Mouse (Mus musculus) MEL (cell line): Measurements from ENCODE around the gene Nrip2. TPM values are rescaled to one million over a fixed set of nuclear protein-coding genes. Genes with fewer than 3 reads are reported as not detected.

Experiments used
- DNase-seq: peaks from one replicate; pipeline ENCODE4 v3.0.0; 2011; ENCODE audit warnings: low read depth, low spot score
- H3K27ac ChIP-seq: 2 replicates; pipeline ENCODE4 v1.5.1; 2012; ENCODE audit warnings: low read depth, mild to moderate bottlenecking, control low read depth, low read length, moderate library complexity; ENCODE audit not compliant: control insufficient read depth
- H3K27me3 ChIP-seq, 2 experiments: fragments of 150-350 bp in 1 of 2; sonication (generic) in 1 of 2; 2 replicates each; pipeline ENCODE4 v1.6.1; 2012; ENCODE audit warnings: low read length in 2 of 2, mild to moderate bottlenecking in 2 of 2, improper control_type of control experiment in 1 of 2, moderate library complexity in 1 of 2; ENCODE audit not compliant: insufficient read depth in 2 of 2, control insufficient read depth in 1 of 2
- H3K36me3 ChIP-seq, 2 experiments: 2 replicates each; pipeline ENCODE4 v1.6.1; 2012 to 2014; ENCODE audit warnings: low read length in 2 of 2, improper control_type of control experiment in 1 of 2, inconsistent platforms in 1 of 2, mild to moderate bottlenecking in 1 of 2; ENCODE audit not compliant: insufficient read depth in 2 of 2, control insufficient read depth in 1 of 2
- H3K4me1 ChIP-seq, 2 experiments: fragments of 150-350 bp in 1 of 2; sonication (generic) in 1 of 2; 2 replicates each; pipeline ENCODE4 v1.6.1; 2012; ENCODE audit warnings: low read length in 2 of 2, improper control_type of control experiment in 1 of 2, mild to moderate bottlenecking in 1 of 2; ENCODE audit not compliant: insufficient read depth in 2 of 2, control insufficient read depth in 1 of 2
- H3K4me3 ChIP-seq, 2 experiments: fragments of 150-350 bp in 1 of 2; sonication (generic) in 1 of 2; 2 replicates each; pipeline ENCODE4 v1.5.1; 2012; ENCODE audit warnings: low read depth in 2 of 2, low read length in 2 of 2, mild to moderate bottlenecking in 2 of 2, moderate library complexity in 2 of 2, control low read depth in 1 of 2, improper control_type of control experiment in 1 of 2; ENCODE audit not compliant: control insufficient read depth in 1 of 2, insufficient read depth in 1 of 2
- H3K79me2 ChIP-seq: 2 replicates; pipeline ENCODE4 v1.6.1; 2012; ENCODE audit warnings: mild to moderate bottlenecking, low read length, moderate library complexity; ENCODE audit not compliant: control insufficient read depth, poor library complexity, insufficient read depth
- H3K9ac ChIP-seq: 2 replicates; pipeline ENCODE4 v1.6.1; 2012; ENCODE audit warnings: low read depth, mild to moderate bottlenecking, control low read depth, low read length, moderate library complexity; ENCODE audit not compliant: control insufficient read depth, poor library complexity, severe bottlenecking
- H3K9me3 ChIP-seq: fragments of 150-350 bp; sonication (generic); replicated peaks from 2 replicates; pipeline ENCODE4 v1.6.1; 2012; ENCODE audit warnings: mild to moderate bottlenecking, low read length, improper control_type of control experiment, moderate library complexity; ENCODE audit not compliant: insufficient read depth
- BHLHE40 ChIP-seq: IDR thresholded peaks from 2 replicates; pipeline ENCODE4 v1.6.1; 2012; ENCODE audit warnings: low read depth, mild to moderate bottlenecking, inconsistent platforms, low read length, improper control_type of control experiment, borderline replicate concordance
- CHD1 ChIP-seq: IDR thresholded peaks from 2 replicates; pipeline ENCODE4 v1.6.1; 2012; ENCODE audit warnings: low read depth, mild to moderate bottlenecking, inconsistent platforms, low read length, improper control_type of control experiment
- CHD2 ChIP-seq: IDR thresholded peaks from 2 replicates; pipeline ENCODE4 v1.6.1; 2011; ENCODE audit warnings: low read length, improper control_type of control experiment
- CTCF ChIP-seq, 3 experiments: IDR thresholded peaks in 2 of 3; conservative IDR thresholded peaks in 1 of 3; 2 replicates each; pipeline ENCODE4 v1.5.1; 2011 to 2012; ENCODE audit warnings: low read length in 3 of 3, low read depth in 2 of 3, mild to moderate bottlenecking in 2 of 3, improper control_type of control experiment in 1 of 3, inconsistent platforms in 1 of 3, mixed read lengths in 1 of 3, moderate library complexity in 1 of 3; ENCODE audit not compliant: control insufficient read depth in 1 of 3, insufficient read depth in 1 of 3, poor library complexity in 1 of 3, severe bottlenecking in 1 of 3
- E2F4 ChIP-seq: IDR thresholded peaks from 2 replicates; pipeline ENCODE4 v1.6.1; 2011; ENCODE audit warnings: low read depth, low read length, improper control_type of control experiment, borderline replicate concordance
- ELF1 ChIP-seq: IDR thresholded peaks from 2 replicates; pipeline ENCODE4 v1.6.1; 2014; ENCODE audit warnings: low read depth, mild to moderate bottlenecking, inconsistent platforms, low read length, improper control_type of control experiment, moderate library complexity
- EP300 ChIP-seq, 2 experiments: IDR thresholded peaks; 2 replicates each; pipeline ENCODE4 v1.6.1; 2011; ENCODE audit warnings: improper control_type of control experiment in 2 of 2, low read length in 2 of 2, low read depth in 1 of 2, mild to moderate bottlenecking in 1 of 2
- ETS1 ChIP-seq: IDR thresholded peaks from 2 replicates; pipeline ENCODE4 v1.6.1; 2012; ENCODE audit warnings: low read depth, mild to moderate bottlenecking, inconsistent platforms, low read length, improper control_type of control experiment, moderate library complexity
- GABPA ChIP-seq: IDR thresholded peaks from 2 replicates; pipeline ENCODE4 v1.6.1; 2012; ENCODE audit warnings: low read depth, mild to moderate bottlenecking, inconsistent platforms, low read length, improper control_type of control experiment, moderate library complexity
- GATA1 ChIP-seq: IDR thresholded peaks from 2 replicates; pipeline ENCODE4 v1.6.1; 2011; ENCODE audit warnings: low read depth, low read length, improper control_type of control experiment
- HCFC1 ChIP-seq: IDR thresholded peaks from 2 replicates; pipeline ENCODE4 v1.6.1; 2012; ENCODE audit warnings: low read depth, mild to moderate bottlenecking, inconsistent platforms, low read length, improper control_type of control experiment, moderate library complexity
- JUND ChIP-seq: IDR thresholded peaks from 2 replicates; pipeline ENCODE4 v1.6.1; 2011; ENCODE audit warnings: low read depth, mild to moderate bottlenecking, improper control_type of control experiment, low read length
- KAT2A ChIP-seq: conservative IDR thresholded peaks from 2 replicates; pipeline ENCODE4 v1.6.1; 2012; ENCODE audit warnings: low read depth, low read length, improper control_type of control experiment, inconsistent platforms
- MAFK ChIP-seq: IDR thresholded peaks from 2 replicates; pipeline ENCODE4 v1.6.1; 2011; ENCODE audit warnings: low read depth, mild to moderate bottlenecking, low read length, improper control_type of control experiment, borderline replicate concordance
- MAX ChIP-seq: IDR thresholded peaks from 2 replicates; pipeline ENCODE4 v1.6.1; 2011; ENCODE audit warnings: low read length, improper control_type of control experiment
- MAZ ChIP-seq: IDR thresholded peaks from 2 replicates; pipeline ENCODE4 v1.6.1; 2012; ENCODE audit warnings: low read depth, mild to moderate bottlenecking, inconsistent platforms, low read length, improper control_type of control experiment
- MEF2A ChIP-seq: IDR thresholded peaks from 2 replicates; pipeline ENCODE4 v1.6.1; 2014; ENCODE audit warnings: low read depth, mild to moderate bottlenecking, inconsistent platforms, low read length, improper control_type of control experiment; ENCODE audit not compliant: poor library complexity, insufficient replicate concordance, severe bottlenecking; ENCODE audit errors: extremely low read depth
- MXI1 ChIP-seq: IDR thresholded peaks from 2 replicates; pipeline ENCODE4 v1.6.1; 2011; ENCODE audit warnings: mild to moderate bottlenecking, low read depth, low read length, improper control_type of control experiment
- MYB ChIP-seq: IDR thresholded peaks from 2 replicates; pipeline ENCODE4 v1.6.1; 2011; ENCODE audit warnings: mild to moderate bottlenecking, low read depth, low read length, improper control_type of control experiment
- MYC ChIP-seq: IDR thresholded peaks from 2 replicates; pipeline ENCODE4 v1.6.1; 2011; ENCODE audit warnings: low read depth, mild to moderate bottlenecking, low read length, improper control_type of control experiment, moderate library complexity
- NELFE ChIP-seq: IDR thresholded peaks from 2 replicates; pipeline ENCODE4 v1.6.1; 2011; ENCODE audit warnings: low read depth, low read length, improper control_type of control experiment
- NRF1 ChIP-seq: IDR thresholded peaks from 2 replicates; pipeline ENCODE4 v1.6.1; 2014; ENCODE audit warnings: low read depth, mild to moderate bottlenecking, inconsistent platforms, low read length, improper control_type of control experiment, moderate library complexity; ENCODE audit not compliant: poor library complexity, insufficient read depth, severe bottlenecking
- POLR2A ChIP-seq, 2 experiments: IDR thresholded peaks; 2 replicates each; pipeline ENCODE4 v1.6.1; 2011 to 2012; ENCODE audit warnings: low read length in 2 of 2, mild to moderate bottlenecking in 2 of 2, control low read depth in 1 of 2, improper control_type of control experiment in 1 of 2, low read depth in 1 of 2, moderate library complexity in 1 of 2; ENCODE audit not compliant: control insufficient read depth in 1 of 2, insufficient read depth in 1 of 2, poor library complexity in 1 of 2
- POLR2AphosphoS2 ChIP-seq: IDR thresholded peaks from 2 replicates; pipeline ENCODE4 v1.6.1; 2011; ENCODE audit warnings: low read length, improper control_type of control experiment
- RAD21 ChIP-seq: IDR thresholded peaks from 2 replicates; pipeline ENCODE4 v1.6.1; 2011; ENCODE audit warnings: mild to moderate bottlenecking, low read depth, low read length, improper control_type of control experiment
- RCOR1 ChIP-seq: IDR thresholded peaks from 2 replicates; pipeline ENCODE4 v1.6.1; 2012; ENCODE audit warnings: low read depth, mild to moderate bottlenecking, inconsistent platforms, low read length, improper control_type of control experiment
- SIN3A ChIP-seq: IDR thresholded peaks from 2 replicates; pipeline ENCODE4 v1.6.1; 2012; ENCODE audit warnings: low read length, improper control_type of control experiment, inconsistent platforms
- SMC3 ChIP-seq: IDR thresholded peaks from 2 replicates; pipeline ENCODE4 v1.6.1; 2011; ENCODE audit warnings: low read depth, low read length, improper control_type of control experiment
- TAL1 ChIP-seq: IDR thresholded peaks from 2 replicates; pipeline ENCODE4 v1.6.1; 2012; ENCODE audit warnings: mild to moderate bottlenecking, inconsistent platforms, low read length, moderate library complexity, mixed read lengths
- TBP ChIP-seq: IDR thresholded peaks from 2 replicates; pipeline ENCODE4 v1.8.0; 2011; ENCODE audit warnings: low read depth, low read length, improper control_type of control experiment
- TCF12 ChIP-seq: IDR thresholded peaks from 2 replicates; pipeline ENCODE4 v1.6.1; 2014; ENCODE audit warnings: low read depth, mild to moderate bottlenecking, inconsistent platforms, low read length, improper control_type of control experiment, moderate library complexity
- UBTF ChIP-seq: IDR thresholded peaks from 2 replicates; pipeline ENCODE4 v1.6.1; 2012; ENCODE audit warnings: low read depth, mild to moderate bottlenecking, inconsistent platforms, low read length, improper control_type of control experiment, moderate library complexity, borderline replicate concordance; ENCODE audit not compliant: insufficient read depth
- USF1 ChIP-seq: IDR thresholded peaks from 2 replicates; pipeline ENCODE4 v1.6.1; 2014; ENCODE audit warnings: low read depth, mild to moderate bottlenecking, inconsistent platforms, low read length, improper control_type of control experiment, moderate library complexity
- USF2 ChIP-seq, 2 experiments: IDR thresholded peaks; 2 replicates each; pipeline ENCODE4 v1.6.1; 2011 to 2012; ENCODE audit warnings: improper control_type of control experiment in 2 of 2, low read length in 2 of 2, borderline replicate concordance in 1 of 2, inconsistent platforms in 1 of 2, low read depth in 1 of 2, mild to moderate bottlenecking in 1 of 2; ENCODE audit not compliant: insufficient read depth in 1 of 2
- ZKSCAN1 ChIP-seq: IDR thresholded peaks from 2 replicates; pipeline ENCODE4 v1.6.1; 2012; ENCODE audit warnings: low read depth, mild to moderate bottlenecking, inconsistent platforms, low read length, improper control_type of control experiment, moderate library complexity
- ZMIZ1 ChIP-seq: IDR thresholded peaks from 2 replicates; pipeline ENCODE4 v1.6.1; 2012; ENCODE audit warnings: low read depth, mild to moderate bottlenecking, inconsistent platforms, low read length, improper control_type of control experiment, moderate library complexity
- polyA plus RNA-seq, 2 experiments: library from polyadenylated mRNA; stranded (reverse) in 1 of 2; unstranded in 1 of 2; fragments of >175 nt in 1 of 2; fragments of >200 nt in 1 of 2; gene quantifications; 2 replicates each; pipeline versions ENCODE4 v1.2.1 to v1.2.4; 2012; ENCODE audit warnings: low replicate concordance in 2 of 2, low read depth in 1 of 2; ENCODE audit not compliant: insufficient read length in 2 of 2, insufficient read depth in 1 of 2, missing spikeins in 1 of 2
- total RNA-seq: library from RNA; depleted of rRNA; stranded (reverse); fragments of 300-350 nt; gene quantifications from 2 replicates; pipeline ENCODE4 v1.2.3, GENCODE M21; 2012

The Nrip2 gene
- total and polyA plus RNA-seq, 3 experiments = 0.04 to 0.86 TPM; not detected in 1

- peak within 1 kb of the TSS; percentile 87 for H3K9ac ChIP-seq
- H3K4me1 ChIP-seq = peaks cover 12 to 19% of the 10 kb centered on the region in 2 experiments
- no peaks in the 10 kb centered on the region for H3K9me3 ChIP-seq
- DNase-seq = peak; percentile 89
- peaks cover 17 to 20% of the 10 kb centered on the region in 2 experiments for H3K36me3 ChIP-seq
- peak within 1 kb of the TSS; percentile 92 to 99 for H3K4me3 ChIP-seq
- H3K27ac ChIP-seq = peak within 1 kb of the TSS; percentile 58
- peaks cover 19% of the 10 kb centered on the region for H3K79me2 ChIP-seq
- no peaks in the 10 kb centered on the region for H3K27me3 ChIP-seq
- no peak for TF ChIP-seq CHD2
- TF ChIP-seq EP300 (IDR thresholded peaks at IDR 0.05; ENCODE audit: low read depth in 1 of 2, low read length in 2 of 2) = no peak
- peak; percentile 67 for TF ChIP-seq MXI1
- TF ChIP-seq RAD21 = no peak
- TF ChIP-seq BHLHE40 = peak; percentile 82
- no peak for TF ChIP-seq KAT2A
- TF ChIP-seq ZKSCAN1 = no peak
- TF ChIP-seq MYC = no peak
- TF ChIP-seq MEF2A = peak; percentile 7; the same call in 1 of the 2 replicates
- TF ChIP-seq POLR2AphosphoS2 = peak; percentile 67; the same call in 1 of the 2 replicates
- no peak for TF ChIP-seq SMC3
- TF ChIP-seq MAFK = no peak
- TF ChIP-seq MAZ = no peak; the same call in 1 of the 2 replicates
- TF ChIP-seq HCFC1 = peak; percentile 34; the same call in 1 of the 2 replicates
- no peak for TF ChIP-seq RCOR1
- TF ChIP-seq TBP = 0 out of 2 replicates have a peak, but pooled peaks have one; percentile 39
- peak; percentile 23; the same call in 1 of the 2 replicates for TF ChIP-seq USF1
- no peak for TF ChIP-seq SIN3A
- TF ChIP-seq NELFE = peak; percentile 92
- no peak for TF ChIP-seq ETS1
- TF ChIP-seq ZMIZ1 = peak; percentile 88
- TF ChIP-seq CHD1 = no peak
- no peak for TF ChIP-seq GATA1
- TF ChIP-seq TAL1 = no peak
- no peak for TF ChIP-seq JUND
- TF ChIP-seq TCF12 = peak; percentile 48; the same call in 1 of the 2 replicates
- peak; percentile 67; the same call in 1 of the 2 replicates for TF ChIP-seq MAX
- 0 out of 2 replicates have a peak, but pooled peaks have one; percentile 25 for TF ChIP-seq UBTF
- 0 out of 2 replicates have a peak, but pooled peaks have one; percentile 10 for TF ChIP-seq MYB
- TF ChIP-seq POLR2A (IDR thresholded peaks at IDR 0.05; ENCODE audit: control insufficient read depth in 1 of 2, insufficient read depth in 1 of 2, low read depth in 1 of 2, low read length in 2 of 2, poor library complexity in 1 of 2) = peak; percentile 85 to 86
- no peak for TF ChIP-seq ELF1
- TF ChIP-seq CTCF (IDR thresholded peaks at IDR 0.05 in 2 of 3, conservative IDR thresholded peaks at IDR 0.05 in 1 of 3; ENCODE audit: control insufficient read depth in 1 of 3, insufficient read depth in 1 of 3, low read depth in 2 of 3, low read length in 3 of 3, poor library complexity in 1 of 3, severe bottlenecking in 1 of 3) = peak in 1 of 3 experiments; percentile 16; a peak in 1 of 6 replicates
- 0 out of 2 replicates have a peak, but pooled peaks have one; percentile 32 for TF ChIP-seq NRF1
- TF ChIP-seq GABPA = no peak
- no peak for TF ChIP-seq E2F4
- TF ChIP-seq USF2 (IDR thresholded peaks at IDR 0.05; ENCODE audit: borderline replicate concordance in 1 of 2, insufficient read depth in 1 of 2, low read depth in 1 of 2, low read length in 2 of 2) = no peak
Observed at GRCm38 (mm10) chr6:128438317-128438870, 39.3 kb downstream of the Nrip2 start, which contains the start of gene Fkbp4. Fkbp4 (minus strand) TSS chr6:128438677.
